Mouse (Mus musculus) T-cell, adult 2 months (primary cell): ENCODE results near the gene Nup54.

ENCODE experiments used
- DNase-seq: peaks from one replicate; pipeline ENCODE4 v3.0.0; 2022; ENCODE audit warnings: low spot score

Gene Nup54

DNA sequence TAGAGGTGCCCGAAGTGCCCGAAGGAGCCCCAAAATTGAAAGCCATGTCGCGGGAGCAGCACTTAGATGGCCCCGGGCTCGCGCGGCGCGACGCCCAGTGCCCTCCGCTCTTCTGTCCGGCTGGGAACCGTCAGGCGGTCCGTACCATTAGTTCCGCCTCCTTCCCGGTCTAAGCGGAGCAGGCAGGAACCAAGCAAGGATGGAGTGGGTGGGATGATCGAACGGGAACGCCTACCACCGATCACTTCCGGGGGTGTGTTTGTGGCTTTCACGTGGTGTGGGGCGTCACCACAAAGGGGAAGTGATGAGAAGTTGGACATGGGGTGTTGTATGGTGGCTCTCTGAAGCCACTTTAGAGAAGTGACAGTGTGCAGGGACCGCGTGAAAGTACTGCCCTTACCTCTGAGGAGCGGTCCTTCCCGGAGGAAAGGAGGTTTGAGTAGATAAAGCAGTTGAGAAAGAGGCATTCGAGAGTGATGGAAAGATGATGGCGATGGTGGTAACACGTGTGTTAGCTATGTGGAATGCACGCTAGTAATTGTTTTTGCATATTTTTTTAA, at the start of gene Nup54:
Nup54 (minus strand) TSS at position 195 of the 560 bp plus-strand sequence.
- DNase-seq = peak; percentile 96

GRCm38 (mm10) chr5:92472863-92473262, 37.8 kb upstream of the Nup54 start:
- DNase-seq = no peak

DNA sequence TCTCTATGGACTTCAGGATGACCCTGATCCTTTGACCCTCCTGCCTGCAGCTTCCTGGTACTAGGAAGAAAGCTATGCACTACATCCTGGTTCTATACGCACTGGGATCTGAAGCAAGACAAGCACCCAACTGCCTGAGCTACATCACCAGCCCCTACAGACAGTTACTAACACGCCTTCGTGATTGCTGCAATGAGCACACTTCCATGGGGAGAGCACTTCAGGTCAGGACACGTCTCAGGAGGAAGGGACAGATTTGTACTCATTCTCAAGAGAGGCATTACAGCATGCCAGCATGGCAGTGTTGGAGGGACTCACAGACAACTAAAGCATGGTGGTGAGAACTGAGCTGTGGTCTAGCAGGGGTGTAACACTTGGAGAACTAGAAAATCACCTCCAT, 36.5 kb upstream of the Nup54 start:
- no peak for DNase-seq

- no peak for DNase-seq
Observed at GRCm38 (mm10) chr5:92469201-92470130, 34.4 kb upstream of the Nup54 start.

DNA sequence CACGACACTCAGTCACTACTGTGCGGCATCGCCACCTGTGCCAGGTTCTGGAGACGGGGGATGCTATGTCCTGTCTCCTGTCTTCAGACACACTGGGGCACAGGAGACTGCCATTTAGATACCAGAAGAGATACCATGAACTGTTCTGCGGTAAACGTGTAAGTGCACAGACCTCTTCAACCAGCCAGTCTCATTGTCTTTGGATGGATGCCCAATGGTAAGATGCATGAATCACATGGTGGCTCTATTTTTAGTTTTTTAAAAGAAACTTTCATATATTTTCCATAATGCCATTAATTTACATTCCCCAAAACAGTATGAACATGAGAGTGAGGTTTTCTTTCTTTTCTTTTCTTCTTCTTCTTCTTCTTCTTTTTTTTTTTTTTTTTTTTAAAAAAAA, 33.2 kb upstream of the Nup54 start:
- no peak for DNase-seq

GRCm38 (mm10) chr5:92467102-92467766, 32.2 kb upstream of the Nup54 start:
- DNase-seq = no peak

DNA sequence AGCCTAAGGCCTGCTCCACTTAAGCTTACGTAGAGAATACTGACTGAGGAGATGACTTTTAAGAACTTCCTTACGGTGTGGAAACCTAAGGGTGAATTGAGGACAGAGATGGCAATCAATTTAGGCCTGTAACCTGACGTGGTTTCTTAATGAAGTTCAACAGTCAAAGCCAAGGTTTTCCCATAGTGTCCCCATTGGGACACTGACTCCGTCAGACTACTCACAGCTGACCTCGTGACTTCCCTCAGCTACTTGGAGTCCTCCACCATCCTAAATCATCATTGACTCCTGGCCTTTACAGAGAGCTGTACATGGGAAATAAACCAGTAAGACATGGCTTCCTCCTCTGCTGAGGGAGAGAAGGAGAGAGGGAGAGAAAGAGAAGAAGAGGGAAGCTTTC, 30.5 kb upstream of the Nup54 start:
- DNase-seq = no peak

DNA sequence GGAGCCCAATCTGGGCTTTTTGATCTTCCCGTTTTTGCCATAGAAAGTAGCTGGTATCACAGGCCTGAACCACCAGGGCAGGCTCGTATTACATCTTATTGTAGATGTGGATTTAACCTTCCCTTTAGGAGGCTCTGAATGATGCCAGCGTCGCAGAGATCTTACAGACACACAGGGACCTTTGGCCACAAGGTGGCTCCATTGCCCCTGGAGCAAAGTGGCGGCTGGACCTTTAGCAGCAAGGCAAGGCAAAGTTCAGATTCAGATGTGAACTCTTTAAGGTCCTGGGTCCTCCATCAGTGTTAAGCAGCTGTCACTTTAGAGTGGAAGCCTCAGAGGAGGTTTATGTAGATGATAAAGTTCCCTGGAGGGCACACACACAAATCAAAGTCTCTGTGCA, 26.3 kb upstream of the Nup54 start:
- DNase-seq = peak; percentile 61

DNA sequence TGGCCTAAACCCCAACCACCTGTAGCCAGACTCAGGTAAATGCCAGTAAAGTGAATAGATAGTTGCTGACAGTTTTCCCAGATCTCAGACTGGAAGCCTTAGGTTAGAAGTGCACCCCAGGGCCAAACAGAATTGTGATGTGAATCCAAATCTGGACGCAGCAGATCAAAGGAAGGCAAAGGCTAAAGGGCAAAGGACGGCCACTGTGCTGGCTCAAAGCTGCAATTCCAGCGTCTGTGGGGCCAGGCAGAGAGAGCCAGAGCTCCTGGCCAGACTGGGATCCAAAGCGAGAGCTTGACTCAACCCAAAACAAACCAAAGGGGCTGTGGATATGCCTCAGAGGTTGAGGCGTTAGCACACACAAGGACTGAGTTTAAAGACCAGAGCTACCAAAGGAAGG, 23.7 kb upstream of the Nup54 start:
- DNase-seq = no peak

GRCm38 (mm10) chr5:92457410-92457809, 22.4 kb upstream of the Nup54 start:
- no peak for DNase-seq

DNA sequence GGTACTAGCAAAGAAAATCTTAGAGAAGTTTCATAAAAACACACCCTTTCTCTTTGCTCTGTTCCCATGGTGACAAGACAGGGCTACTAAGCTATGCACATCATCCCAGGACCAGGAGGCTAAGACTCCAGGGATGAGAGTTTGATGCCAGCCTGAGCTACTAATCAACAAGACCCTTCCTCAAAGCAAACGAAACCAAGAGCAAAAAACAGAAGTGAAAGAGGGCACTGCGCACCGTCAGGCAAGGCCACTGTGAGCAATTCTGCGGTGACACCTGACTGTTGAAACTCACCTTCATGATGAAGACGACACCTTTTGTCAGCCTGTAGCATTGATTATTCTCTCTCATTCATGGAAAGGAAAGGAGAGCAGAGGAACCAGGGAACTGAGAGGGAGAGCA, 17.9 kb upstream of the Nup54 start:
- no peak for DNase-seq

GRCm38 (mm10) chr5:92446736-92447135, 11.7 kb upstream of the Nup54 start:
- no peak for DNase-seq

GRCm38 (mm10) chr5:92445016-92445415, 10.0 kb upstream of the Nup54 start:
- DNase-seq = no peak

GRCm38 (mm10) chr5:92442914-92443313, 7.9 kb upstream of the Nup54 start:
- DNase-seq = no peak

GRCm38 (mm10) chr5:92441494-92441893, 6.5 kb upstream of the Nup54 start:
- no peak for DNase-seq

- no peak for DNase-seq
Observed at GRCm38 (mm10) chr5:92438540-92438939, 3.5 kb upstream of the Nup54 start.

DNA sequence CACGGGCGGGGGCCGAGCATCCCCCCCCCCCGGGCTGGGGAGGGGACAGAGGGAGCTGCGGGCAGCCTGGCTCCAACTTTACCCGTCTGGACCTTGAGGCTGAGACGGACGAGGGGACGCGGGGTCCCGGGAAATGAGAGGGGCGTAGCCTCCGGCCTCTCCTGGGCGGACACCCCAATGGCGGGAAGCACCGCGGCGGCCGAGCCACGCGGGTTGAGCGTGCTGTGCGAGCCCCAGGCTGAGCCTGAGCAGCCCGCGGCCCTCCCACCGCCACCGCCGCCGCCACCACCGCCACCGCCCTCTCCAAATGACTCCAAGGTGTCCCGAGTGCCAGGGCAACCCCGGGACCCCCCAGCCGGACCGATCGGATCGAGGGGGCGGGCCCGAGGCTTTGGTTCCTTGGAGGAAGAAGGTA, 441 bp downstream of the Nup54 start:
- no peak for DNase-seq

- DNase-seq = no peak
Observed at GRCm38 (mm10) chr5:92434070-92434469, 949 bp downstream of the Nup54 start.

GRCm38 (mm10) chr5:92431611-92432010, 3.4 kb downstream of the Nup54 start:
- DNase-seq = no peak

DNA sequence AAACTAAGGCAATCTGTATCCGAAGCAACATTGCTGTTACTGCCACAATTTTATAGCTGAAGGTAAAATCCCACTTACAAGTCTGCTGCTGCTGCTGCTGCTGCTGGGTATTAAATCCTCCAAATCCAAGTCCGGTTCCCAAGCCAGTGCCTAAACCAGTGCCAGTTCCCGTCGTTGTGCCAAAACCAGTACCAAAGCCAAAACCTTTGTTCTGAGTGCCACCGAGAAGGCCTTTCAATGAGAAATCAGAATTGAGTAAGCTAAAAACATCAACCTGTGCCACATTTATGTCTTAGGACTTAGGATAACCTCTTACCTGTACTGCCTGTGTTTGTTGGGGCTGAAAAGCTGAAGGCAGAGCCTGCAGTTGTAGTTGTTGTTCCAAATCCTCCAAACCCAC, 4.3 kb downstream of the Nup54 start:
- DNase-seq = no peak

GRCm38 (mm10) chr5:92424126-92424525, 10.9 kb downstream of the Nup54 start:
- no peak for DNase-seq

DNA sequence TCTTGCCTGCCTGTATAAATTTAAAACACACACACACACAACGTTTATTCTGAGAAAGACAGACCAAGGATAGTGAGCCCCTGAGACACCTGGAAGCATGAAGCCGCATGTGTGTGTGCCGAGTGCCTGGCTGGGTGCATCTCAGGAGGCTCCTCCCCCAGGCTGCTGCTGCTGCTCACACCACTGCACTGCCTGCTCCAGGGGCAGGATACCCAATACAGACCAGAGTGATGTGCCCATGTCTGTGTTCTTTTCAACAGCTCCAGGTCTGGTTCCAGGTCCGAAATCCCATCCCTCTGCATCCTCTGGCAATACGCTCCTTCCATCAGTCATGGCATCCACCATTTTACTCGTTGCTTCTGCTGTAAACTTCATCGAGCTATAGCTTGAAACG, 21.0 kb downstream of the Nup54 start:
- no peak for DNase-seq
